Mouse (Mus musculus): ENCODE measurements at regions not wholly inside any gene's neighbourhood (a gene's known extent, or its start where the extent isn't known, plus 50 kb on each side); places are given as distances from the start of the nearest gene placed in this dataset.

- Histone ChIP-seq H3K4me2 (no peak overlapping the region), H3K4me1 (no peaks in the 10 kb centered on the region), H3K9ac (no peak overlapping the region), H3K36me3 (no peaks in the 10 kb centered on the region), H3K27ac (no peak overlapping the region), H3K9me3 (no peaks in the 10 kb centered on the region), H3K27me3 (no peaks in the 10 kb centered on the region), H3K4me3 (no peak overlapping the region)
- 70% methylated on average over 2 of the region's 2 CpGs for WGBS
- no peak for ATAC-seq (ENCODE audit: insufficient number of reproducible peaks, insufficient read depth, low FRiP score, low TSS enrichment, low read depth)
Measured at GRCm38 (mm10) chr6:95179993-95180392, 63.0 kb downstream of the Kbtbd8 start.

GRCm38 (mm10) chr6:95182238-95182637, 65.2 kb downstream of the Kbtbd8 start:
- Histone ChIP-seq H3K4me2 (no peak overlapping the region), H3K36me3 (no peaks in the 10 kb centered on the region), H3K4me3 (no peak overlapping the region), H3K9ac (no peak overlapping the region), H3K4me1 (0 out of 2 replicates have a peak, but pooled peaks cover 2% of the 10 kb centered on the region), H3K27me3 (no peaks in the 10 kb centered on the region), H3K27ac (no peak overlapping the region), H3K9me3 (no peaks in the 10 kb centered on the region)
- 39% methylated on average over 1 of the region's 1 CpGs for WGBS
- no peak for ATAC-seq (ENCODE audit: insufficient number of reproducible peaks, insufficient read depth, low FRiP score, low TSS enrichment, low read depth)

- Histone ChIP-seq H3K4me3 (no peak overlapping the region), H3K27ac (no peak overlapping the region), H3K4me2 (no peak overlapping the region), H3K4me1 (0 out of 2 replicates have a peak, but pooled peaks cover 2% of the 10 kb centered on the region), H3K9ac (no peak overlapping the region), H3K9me3 (no peaks in the 10 kb centered on the region), H3K27me3 (no peaks in the 10 kb centered on the region), H3K36me3 (no peaks in the 10 kb centered on the region)
- WGBS, result 55% methylated on average over 7 of the region's 7 CpGs
- ATAC-seq (ENCODE audit: insufficient number of reproducible peaks, insufficient read depth, low FRiP score, low TSS enrichment, low read depth), result no peak; the same call in 1 of the 2 replicates
Measured at GRCm38 (mm10) chr6:95185074-95185931, 68.3 kb downstream of the Kbtbd8 start.

GRCm38 (mm10) chr6:95196631-95197030, 79.6 kb downstream of the Kbtbd8 start:
- Histone ChIP-seq H3K27ac (no peak overlapping the region), H3K4me3 (no peak overlapping the region), H3K9me3 (no peaks in the 10 kb centered on the region), H3K36me3 (no peaks in the 10 kb centered on the region), H3K9ac (no peak overlapping the region), H3K27me3 (no peaks in the 10 kb centered on the region), H3K4me1 (no peaks in the 10 kb centered on the region), H3K4me2 (no peak overlapping the region)
- ATAC-seq (ENCODE audit: insufficient number of reproducible peaks, insufficient read depth, low FRiP score, low TSS enrichment, low read depth), result no peak
- 35% methylated on average over 2 of the region's 2 CpGs for WGBS

GRCm38 (mm10) chr6:95198611-95199010, 81.6 kb downstream of the Kbtbd8 start:
- H3K4me3 ChIP-seq, result no peak overlapping the region
- WGBS, result 81% methylated on average over 6 of the region's 6 CpGs

GRCm38 (mm10) chr6:95202291-95202790, 85.3 kb downstream of the Kbtbd8 start:
- peak; percentile 57; the same call in 1 of the 2 replicates for ATAC-seq (ENCODE audit: insufficient number of reproducible peaks, insufficient read depth, low FRiP score, low TSS enrichment, low read depth)
- Histone ChIP-seq H3K4me3 (no peak overlapping the region), H3K36me3 (no peaks in the 10 kb centered on the region), H3K4me1 (peaks cover 33% of the 10 kb centered on the region), H3K27me3 (no peaks in the 10 kb centered on the region), H3K27ac (peak overlapping the region; percentile 80), H3K9me3 (no peaks in the 10 kb centered on the region), H3K4me2 (peak overlapping the region; percentile 40), H3K9ac (no peak overlapping the region)
- 15% methylated on average over 6 of the region's 6 CpGs for WGBS

More at GRCm38 (mm10) chr6:95198611-95199010, 81.6 kb downstream of the Kbtbd8 start:
- H3K4me2 ChIP-seq, result no peak overlapping the region
- no peaks in the 10 kb centered on the region for H3K27me3 ChIP-seq
- no peak for ATAC-seq (ENCODE audit: insufficient number of reproducible peaks, insufficient read depth, low FRiP score, low TSS enrichment, low read depth)
- H3K27ac ChIP-seq, result no peak overlapping the region
- no peaks in the 10 kb centered on the region for H3K9me3 ChIP-seq
- peaks cover 19% of the 10 kb centered on the region for H3K4me1 ChIP-seq
- H3K9ac ChIP-seq, result no peak overlapping the region
- no peaks in the 10 kb centered on the region for H3K36me3 ChIP-seq

GRCm38 (mm10) chr6:95202978-95203377, 85.9 kb downstream of the Kbtbd8 start:
- peak overlapping the region; percentile 40 for H3K4me2 ChIP-seq
- no peaks in the 10 kb centered on the region for H3K27me3 ChIP-seq
- WGBS, result 53% methylated on average over 9 of the region's 9 CpGs
- H3K4me1 ChIP-seq, result peaks cover 33% of the 10 kb centered on the region
- no peak overlapping the region for H3K9ac ChIP-seq
- H3K4me3 ChIP-seq, result no peak overlapping the region
- no peaks in the 10 kb centered on the region for H3K9me3 ChIP-seq
- no peaks in the 10 kb centered on the region for H3K36me3 ChIP-seq
- no peak for ATAC-seq (ENCODE audit: insufficient number of reproducible peaks, insufficient read depth, low FRiP score, low TSS enrichment, low read depth)
- H3K27ac ChIP-seq, result peak overlapping the region; percentile 80

GRCm38 (mm10) chr6:95204231-95204630, 87.2 kb downstream of the Kbtbd8 start:
- Histone ChIP-seq H3K4me1 (peaks cover 33% of the 10 kb centered on the region), H3K9me3 (no peaks in the 10 kb centered on the region), H3K4me2 (no peak overlapping the region), H3K9ac (no peak overlapping the region), H3K36me3 (no peaks in the 10 kb centered on the region), H3K4me3 (no peak overlapping the region), H3K27ac (peak overlapping the region; percentile 41), H3K27me3 (no peaks in the 10 kb centered on the region)
- WGBS, result 39% methylated on average over 3 of the region's 3 CpGs
- ATAC-seq (ENCODE audit: insufficient number of reproducible peaks, insufficient read depth, low FRiP score, low TSS enrichment, low read depth), result no peak

GRCm38 (mm10) chr6:95207063-95207462, 90.0 kb downstream of the Kbtbd8 start:
- WGBS, result 28% methylated on average over 2 of the region's 2 CpGs
- H3K4me3 ChIP-seq, result no peak overlapping the region
- no peak overlapping the region for H3K9ac ChIP-seq
- no peak for ATAC-seq (ENCODE audit: insufficient number of reproducible peaks, insufficient read depth, low FRiP score, low TSS enrichment, low read depth)
- H3K4me2 ChIP-seq, result no peak overlapping the region
- H3K9me3 ChIP-seq, result no peaks in the 10 kb centered on the region
- no peak overlapping the region for H3K27ac ChIP-seq
- no peaks in the 10 kb centered on the region for H3K36me3 ChIP-seq
- H3K27me3 ChIP-seq, result no peaks in the 10 kb centered on the region
- H3K4me1 ChIP-seq, result peaks cover 30% of the 10 kb centered on the region

- Histone ChIP-seq H3K36me3 (no peaks in the 10 kb centered on the region), H3K27ac (no peak overlapping the region), H3K4me2 (no peak overlapping the region), H3K27me3 (peaks cover 6% of the 10 kb centered on the region), H3K4me3 (no peak overlapping the region), H3K9ac (no peak overlapping the region), H3K9me3 (no peaks in the 10 kb centered on the region), H3K4me1 (no peaks in the 10 kb centered on the region)
- WGBS, result 35% methylated on average over 6 of the region's 6 CpGs
- ATAC-seq (ENCODE audit: insufficient number of reproducible peaks, insufficient read depth, low FRiP score, low TSS enrichment, low read depth), result no peak
Measured at GRCm38 (mm10) chr6:95217431-95217830, 100.4 kb downstream of the Kbtbd8 start.

GRCm38 (mm10) chr6:95218830-95219229, 101.8 kb downstream of the Kbtbd8 start:
- H3K36me3 ChIP-seq, result no peaks in the 10 kb centered on the region
- H3K27ac ChIP-seq, result no peak overlapping the region
- ATAC-seq (ENCODE audit: insufficient number of reproducible peaks, insufficient read depth, low FRiP score, low TSS enrichment, low read depth), result no peak
- no peak overlapping the region for H3K4me2 ChIP-seq
- H3K9me3 ChIP-seq, result no peaks in the 10 kb centered on the region
- H3K4me3 ChIP-seq, result no peak overlapping the region
- 59% methylated on average over 3 of the region's 3 CpGs for WGBS
- H3K27me3 ChIP-seq, result peaks cover 6% of the 10 kb centered on the region
- no peak overlapping the region for H3K9ac ChIP-seq
- H3K4me1 ChIP-seq, result no peaks in the 10 kb centered on the region

GRCm38 (mm10) chr6:95223537-95223936, 98.4 kb upstream of the Gm10234 start:
- no peak overlapping the region for H3K4me3 ChIP-seq
- H3K4me1 ChIP-seq, result no peaks in the 10 kb centered on the region
- H3K9ac ChIP-seq, result no peak overlapping the region
- no peaks in the 10 kb centered on the region for H3K9me3 ChIP-seq
- no peak overlapping the region for H3K4me2 ChIP-seq
- H3K36me3 ChIP-seq, result no peaks in the 10 kb centered on the region
- no peak for ATAC-seq (ENCODE audit: insufficient number of reproducible peaks, insufficient read depth, low FRiP score, low TSS enrichment, low read depth)
- WGBS, result 24% methylated on average over 7 of the region's 7 CpGs
- no peaks in the 10 kb centered on the region for H3K27me3 ChIP-seq
- H3K27ac ChIP-seq, result no peak overlapping the region
